Mouse (Mus musculus) kidney, adult 11 months (tissue): ENCODE data around the gene Prpf40a.

Experiments
- DNase-seq: peaks from one replicate; pipeline ENCODE4 v3.0.0; 2022

The Prpf40a gene

GRCm38 (mm10) chr2:53190684-53191511 lies at the start of gene Prpf40a:
Prpf40a (minus strand) TSS chr2:53191284.
- DNase-seq = peak; percentile 99

- DNase-seq = no peak
Observed at GRCm38 (mm10) chr2:53222242-53222641, 31.2 kb upstream of the Prpf40a start.

GRCm38 (mm10) chr2:53213493-53213892 lies 22.4 kb upstream of the Prpf40a start:
- no peak for DNase-seq

DNA sequence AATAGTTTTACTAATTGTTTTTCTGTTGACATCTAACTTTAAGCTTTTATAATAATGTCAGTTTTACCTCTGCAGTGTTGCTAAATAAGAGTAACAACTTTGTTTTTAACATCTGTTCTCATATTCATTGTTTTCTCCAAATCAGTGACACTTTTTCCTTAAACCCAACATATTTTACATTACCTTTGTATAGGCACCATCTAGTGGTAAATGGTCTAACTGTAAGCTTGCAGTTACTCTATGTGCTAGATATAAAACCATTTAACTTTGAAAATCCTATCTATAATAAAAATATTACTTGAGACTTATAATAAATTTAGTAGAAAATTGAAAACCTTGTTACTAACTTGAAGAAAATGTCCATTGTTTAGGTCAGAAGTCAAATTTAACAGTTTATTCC lies 15.7 kb upstream of the Prpf40a start:
- DNase-seq = no peak

DNA sequence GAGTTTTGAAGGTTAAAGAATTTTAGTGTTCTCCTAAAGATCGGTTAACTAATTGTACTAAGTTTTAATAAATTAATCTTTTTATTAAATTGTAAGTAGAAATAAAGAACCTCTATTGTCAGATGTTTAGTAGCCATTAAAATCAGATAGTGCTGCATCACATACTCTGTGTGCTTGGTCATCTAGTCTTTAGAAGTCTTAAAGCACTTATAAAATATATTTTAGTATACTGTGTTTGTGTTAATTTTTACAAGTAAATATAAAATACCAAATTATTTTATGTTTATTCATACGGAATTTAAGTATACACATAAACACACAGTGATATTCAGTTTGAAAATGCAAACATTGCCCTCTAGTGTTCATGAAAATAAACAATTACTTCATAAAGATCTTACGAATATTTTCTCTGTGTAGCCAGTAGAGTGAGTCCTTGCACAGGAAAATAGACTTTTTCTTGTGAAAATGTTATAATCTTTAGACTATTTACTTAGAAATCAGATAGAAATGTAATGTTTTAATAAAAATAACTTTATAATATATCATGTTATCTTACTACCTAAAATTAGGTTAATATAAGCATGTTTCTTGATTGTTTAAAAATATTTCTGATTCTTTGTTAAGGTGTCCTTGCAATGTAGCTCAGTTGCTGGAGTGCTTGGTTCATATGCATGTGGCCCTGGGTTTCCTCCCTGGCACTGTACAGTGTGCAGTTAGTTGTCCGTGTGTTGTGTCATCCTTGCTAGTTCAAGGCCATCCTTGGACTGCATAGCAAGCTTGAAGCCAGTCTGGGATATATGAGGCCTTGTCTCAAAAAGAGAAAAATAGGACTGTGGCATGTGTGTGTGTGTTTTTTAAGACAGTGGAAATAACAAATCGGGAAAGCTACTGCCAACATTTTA lies 13.5 kb upstream of the Prpf40a start:
- no peak for DNase-seq

- no peak for DNase-seq
Observed at GRCm38 (mm10) chr2:53200164-53200885, 9.2 kb upstream of the Prpf40a start.

- no peak for DNase-seq
Observed at GRCm38 (mm10) chr2:53199203-53199602, 8.1 kb upstream of the Prpf40a start.

- no peak for DNase-seq
Observed at GRCm38 (mm10) chr2:53196431-53196830, 5.3 kb upstream of the Prpf40a start.

GRCm38 (mm10) chr2:53192386-53192785 lies 1.3 kb upstream of the Prpf40a start:
- DNase-seq = no peak

DNA sequence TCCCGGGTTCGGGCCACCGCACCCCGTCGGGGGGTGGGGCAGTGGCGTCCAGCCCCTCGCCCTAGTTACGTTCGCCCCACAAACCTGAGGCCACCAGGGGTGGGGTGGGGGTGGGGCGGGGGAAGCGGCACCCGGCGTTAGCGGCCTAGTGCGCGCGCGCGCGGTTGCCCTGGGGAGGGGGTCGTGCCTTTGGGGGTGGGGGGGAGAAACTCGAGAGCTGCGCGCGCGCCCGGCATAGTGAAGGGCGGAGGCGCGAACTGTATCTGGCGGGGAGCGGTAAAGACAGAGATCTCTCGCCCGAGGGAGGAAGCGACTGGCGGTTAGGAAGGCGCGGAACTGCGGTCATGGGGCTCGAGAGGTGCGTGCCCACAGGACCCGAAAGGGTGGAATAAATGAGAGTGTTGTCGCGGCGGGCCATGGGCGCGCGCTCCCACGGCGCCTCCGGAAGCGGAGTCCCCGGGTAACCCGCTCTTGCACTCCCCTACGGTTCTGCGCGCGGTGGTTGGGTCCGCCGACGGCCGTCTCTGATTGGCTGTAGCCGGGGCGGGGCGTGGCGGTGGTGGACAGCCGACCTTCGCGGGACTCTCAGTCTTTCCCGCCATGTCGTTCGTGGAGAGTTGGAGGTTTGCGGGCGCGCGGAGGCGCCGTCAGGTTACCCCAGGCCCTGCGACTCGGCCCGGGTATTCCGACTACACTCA lies 588 bp upstream of the Prpf40a start, which contains the start of gene Arl6ip6:
Gene Arl6ip6 (plus strand): TSS at position 204 of the 698 bp plus-strand sequence.
- DNase-seq = peak; percentile 96

GRCm38 (mm10) chr2:53189811-53190210 lies 1.3 kb downstream of the Prpf40a start:
- DNase-seq = peak; percentile 6

DNA sequence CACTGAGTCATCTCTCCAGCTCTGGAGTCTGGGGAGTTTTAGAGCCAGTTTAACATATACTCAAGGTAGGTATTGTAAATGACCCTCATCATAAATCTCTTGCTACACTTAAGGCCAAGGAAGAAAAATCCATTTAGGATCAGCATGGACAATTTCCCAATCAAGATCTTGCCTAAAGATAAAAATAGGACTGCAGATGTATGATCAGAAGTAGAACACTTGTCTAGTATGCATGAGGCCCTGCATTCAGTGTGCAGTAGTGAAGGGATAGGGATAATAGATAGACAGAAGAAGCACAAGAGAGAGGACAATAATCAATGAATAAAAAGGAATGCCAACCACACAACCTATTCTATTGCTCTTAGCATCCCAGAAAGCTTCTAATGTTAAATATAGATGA lies 11.2 kb downstream of the Prpf40a start:
- DNase-seq = no peak

DNA sequence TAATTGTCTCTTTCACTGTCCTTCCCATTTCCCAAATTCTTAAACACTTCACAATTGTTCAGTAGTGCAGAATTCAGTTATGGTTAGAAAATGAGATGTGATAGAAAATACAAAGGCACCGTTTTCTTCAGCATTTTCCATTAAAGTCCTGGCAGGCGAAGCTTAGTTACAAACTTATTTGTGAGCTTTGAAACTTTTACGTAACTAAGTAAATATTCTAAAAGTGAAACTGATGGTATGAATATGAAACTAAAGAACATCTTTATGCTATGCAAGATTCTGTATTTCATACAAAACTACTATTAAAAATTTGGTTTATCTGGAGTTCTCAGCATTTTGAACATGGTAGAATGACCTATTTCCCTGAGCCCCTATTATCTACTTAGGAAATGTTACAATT lies 12.1 kb downstream of the Prpf40a start:
- no peak for DNase-seq

DNA sequence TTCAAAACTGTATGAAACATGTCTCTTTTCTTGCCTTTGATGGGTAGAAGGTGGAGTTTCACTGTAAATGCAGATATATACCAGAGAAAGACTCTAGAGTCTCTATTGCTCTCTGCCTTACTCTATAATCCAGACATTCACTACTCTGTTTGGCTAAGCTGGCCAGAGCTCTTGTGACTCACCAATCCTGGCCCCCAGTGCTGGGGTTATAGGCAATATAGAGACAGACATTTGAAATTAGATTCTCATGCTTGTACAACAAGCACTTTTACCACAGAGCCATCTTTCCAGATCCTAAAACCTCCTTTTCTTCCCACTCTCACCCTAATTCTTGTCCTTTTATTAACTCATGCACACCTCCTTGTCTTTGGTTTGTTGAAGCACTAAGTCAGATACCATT lies 17.1 kb downstream of the Prpf40a start:
- no peak for DNase-seq

GRCm38 (mm10) chr2:53146852-53147251 lies 44.2 kb downstream of the Prpf40a start:
- DNase-seq = no peak

GRCm38 (mm10) chr2:53131567-53131966 lies 59.5 kb downstream of the Prpf40a start:
- no peak for DNase-seq

GRCm38 (mm10) chr2:53129070-53129469 lies 62.0 kb downstream of the Prpf40a start:
- no peak for DNase-seq

GRCm38 (mm10) chr2:53125998-53126397 lies 65.1 kb downstream of the Prpf40a start:
- no peak for DNase-seq

GRCm38 (mm10) chr2:53121797-53122196 lies 69.3 kb downstream of the Prpf40a start:
- DNase-seq = peak; percentile 10

DNA sequence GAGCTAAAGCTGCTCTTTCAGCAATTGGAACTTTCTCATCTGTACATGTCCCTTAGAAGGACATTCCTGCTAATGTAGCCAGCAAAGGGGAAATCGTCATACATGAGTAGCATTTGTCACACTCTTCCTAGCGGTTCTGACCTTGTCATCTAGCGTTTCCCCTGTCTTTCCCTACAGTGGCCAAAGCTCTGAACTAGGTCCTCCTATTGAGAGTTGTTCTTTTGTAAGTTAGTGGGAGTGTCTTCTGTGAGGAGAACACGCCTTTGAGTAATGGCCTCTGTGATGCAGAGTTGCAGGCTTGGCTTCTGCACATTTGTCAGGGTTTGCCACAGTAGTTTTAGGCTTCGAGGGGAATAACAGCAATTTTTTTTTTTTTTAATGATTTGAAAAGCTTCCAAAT lies 82.5 kb downstream of the Prpf40a start:
- no peak for DNase-seq

- DNase-seq = no peak
Observed at GRCm38 (mm10) chr2:53106472-53106871, 84.6 kb downstream of the Prpf40a start.

DNA sequence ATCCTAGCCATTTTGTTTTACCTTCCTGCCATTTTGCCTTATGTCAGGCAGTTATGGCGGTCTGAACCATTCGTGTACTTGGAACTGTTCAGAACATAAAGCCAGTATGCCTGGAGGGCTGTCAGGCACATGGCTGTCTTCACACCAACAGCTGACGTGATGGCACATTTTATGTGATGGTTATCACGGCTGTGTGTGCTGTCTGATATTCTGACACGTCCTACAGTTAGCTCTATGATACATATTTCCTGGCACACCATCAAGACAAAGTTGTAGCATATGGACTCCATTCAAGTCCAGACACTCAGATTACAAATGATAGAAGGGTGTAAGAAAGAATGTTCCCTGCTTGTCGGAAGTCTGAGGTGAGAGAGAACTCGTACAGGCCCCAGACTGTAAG lies 85.0 kb downstream of the Prpf40a start:
- DNase-seq = no peak
